ENCODE assay signal across 25 mouse cellular contexts in genomic region chr15:82640201-82640600, GRCm38 (mm10). TPM values are rescaled to one million over a fixed set of nuclear protein-coding genes. Genes with fewer than 3 reads are reported as not detected.
"Had no signal": no experiment of that assay in that cellular context is flagged by ENCODE, and none has a peak within 500 bp of the region (broad histone marks: within the 10 kb centered on the region; RNA-seq: fewer than 3 reads in every experiment).

No protein-coding gene starts in this region.

- H3K9ac ChIP-seq: liver, postnatal 0 days; lung, embryonic 15.5 days; midbrain, embryonic 13.5 days; midbrain, embryonic 15.5 days; neural tube, embryonic 12.5 days; stomach, embryonic 15.5 days had no signal

- H3K4me2 ChIP-seq: lung, embryonic 15.5 days; midbrain, embryonic 11.5 days; midbrain, embryonic 13.5 days; midbrain, embryonic 15.5 days; neural tube, embryonic 12.5 days; stomach, embryonic 15.5 days had no signal

- DNase-seq: liver, postnatal 0 days; lung, adult 2 months; lung, postnatal 14 days; lung, postnatal 36 days; right cerebral cortex, postnatal 14 days; thymus, adult 2 months; thymus, postnatal 25 days; thymus, postnatal 4 days had no signal

- H3K4me3 ChIP-seq: lung, embryonic 15.5 days; megakaryocyte, embryonic 14.5 days; midbrain, embryonic 13.5 days; midbrain, embryonic 15.5 days; neural tube, embryonic 12.5 days; stomach, embryonic 15.5 days had no signal

- H3K27me3 ChIP-seq: lung, embryonic 15.5 days; megakaryocyte, embryonic 14.5 days; midbrain, embryonic 13.5 days; midbrain, embryonic 15.5 days; neural tube, embryonic 12.5 days; stomach, embryonic 15.5 days had no signal

- ATAC-seq: liver, postnatal 0 days; lung, postnatal 0 days; midbrain, embryonic 13.5 days; midbrain, embryonic 15.5 days had no signal

- H3K4me1 ChIP-seq: lung, embryonic 15.5 days; megakaryocyte, embryonic 14.5 days; midbrain, embryonic 15.5 days; neural tube, embryonic 12.5 days; stomach, embryonic 15.5 days had no signal

- H3K27ac ChIP-seq: lung, embryonic 15.5 days; macrophage; midbrain, embryonic 13.5 days; midbrain, embryonic 15.5 days; neural tube, embryonic 12.5 days; stomach, embryonic 15.5 days; stomach, postnatal 0 days had no signal

- H3K36me3 ChIP-seq: lung, embryonic 15.5 days; midbrain, embryonic 13.5 days; midbrain, embryonic 15.5 days; neural tube, embryonic 12.5 days; stomach, embryonic 15.5 days had no signal

- H3K9me3 ChIP-seq: lung, embryonic 15.5 days; megakaryocyte, embryonic 14.5 days; midbrain, embryonic 13.5 days; midbrain, embryonic 15.5 days; neural tube, embryonic 12.5 days; stomach, embryonic 15.5 days had no signal

RNA-seq across cellular contexts. Expression of gene Cyp2d34, which starts 19.5 kb away (rescaled TPM):
- total RNA-seq: megakaryocyte progenitor cell, adult 5-6 weeks; midbrain, postnatal 0 days; monocyte, adult 5-6 weeks; neutrophil, adult 5-6 weeks had no signal
- polyA plus RNA-seq: liver, postnatal 0 days; lung, adult 2 months; lung, embryonic 15.5 days; lung, postnatal 0 days; macrophage; midbrain, embryonic 11.5 days; midbrain, embryonic 13.5 days; midbrain, embryonic 15.5 days; midbrain, postnatal 0 days; neural tube, embryonic 12.5 days; neural tube, embryonic 14.5 days; stomach, embryonic 15.5 days; testis, adult 2 months; urinary bladder, adult 2 months had no signal
